Mouse (Mus musculus): ENCODE measurements at regions not wholly inside any gene's neighbourhood (a gene's known extent, or its start where the extent isn't known, plus 50 kb on each side); places are given as distances from the start of the nearest gene placed in this dataset.

DNA sequence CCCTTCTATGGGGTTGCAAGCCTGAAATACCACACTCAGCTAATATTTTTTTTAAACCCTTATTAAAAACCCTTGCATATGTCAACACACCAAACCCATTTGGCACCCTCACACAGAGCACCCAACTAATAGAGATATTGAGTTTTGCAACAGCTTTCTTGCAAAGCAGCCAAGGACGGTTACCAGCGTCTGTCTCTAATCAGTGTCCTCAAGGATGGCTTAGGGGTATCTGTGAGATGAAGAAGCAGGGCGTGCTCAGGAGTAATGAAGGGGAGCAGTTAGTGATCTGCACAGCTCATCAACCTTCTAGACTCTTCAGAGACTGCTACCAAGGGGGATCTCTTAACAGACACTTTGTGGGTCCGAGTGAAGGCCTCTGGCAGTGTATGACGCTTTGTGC lies 65.0 kb upstream of the Dapk1 start:
- Histone ChIP-seq H3K79me2 (ENCODE audit: control insufficient read depth, insufficient read depth) (no peaks in the 10 kb centered on the region), H3ac (ENCODE audit: control insufficient read depth, insufficient read length) (no peak overlapping the region), H3K4me2 (ENCODE audit: low read depth) (no peak overlapping the region), H3K36me3 (ENCODE audit: control insufficient read depth, insufficient read depth) (no peaks in the 10 kb centered on the region), H3K27me3 (ENCODE audit: control insufficient read depth, insufficient read depth, insufficient read length) (peaks cover 15% of the 10 kb centered on the region), H3K4me3 (no peak overlapping the region)
- no peak for TF ChIP-seq CEBPB (IDR thresholded peaks at IDR 0.05; ENCODE audit: insufficient read depth, poor library complexity, severe bottlenecking)
- no peak for TF ChIP-seq POLR2AphosphoS2 (IDR thresholded peaks at IDR 0.05; ENCODE audit: insufficient read length, low read depth)
- no peak for TF ChIP-seq USF1 (IDR thresholded peaks at IDR 0.05; ENCODE audit: low read depth)
- TF ChIP-seq MYOG (IDR thresholded peaks at IDR 0.05; ENCODE audit: control insufficient read depth in 1 of 3, insufficient read depth in 1 of 3, insufficient read length in 2 of 3, low read depth in 2 of 3) = no peak
- no peak for TF ChIP-seq REST (IDR thresholded peaks at IDR 0.05; ENCODE audit: insufficient read depth, insufficient read length)
- no peak for TF ChIP-seq POLR2A (IDR thresholded peaks at IDR 0.05; ENCODE audit: insufficient read length, low read depth)

DNA sequence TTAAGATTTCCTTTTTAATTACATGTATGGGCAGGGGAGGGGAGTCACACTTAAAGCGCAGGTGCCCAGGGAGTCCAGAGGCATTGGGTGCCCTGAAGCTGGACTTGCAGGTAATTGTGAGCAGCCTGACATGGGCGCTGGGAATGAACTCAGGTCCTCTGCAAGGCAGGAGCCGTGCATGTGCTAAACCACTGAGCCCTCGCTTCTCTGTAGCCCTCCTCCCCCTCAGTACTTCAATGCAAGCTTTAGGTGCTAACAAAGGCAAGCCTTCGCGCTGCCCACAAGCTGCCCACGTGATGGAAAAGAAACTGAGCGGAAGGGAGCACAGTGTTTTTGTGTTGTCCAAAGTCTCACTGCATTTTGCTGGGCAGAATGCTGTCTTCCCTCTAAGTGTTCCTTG lies 63.6 kb upstream of the Dapk1 start:
- TF ChIP-seq MYOD1 (IDR thresholded peaks at IDR 0.05; ENCODE audit: control insufficient read depth in 1 of 3, insufficient read length in 2 of 3, low read depth in 2 of 3) (no peak), CEBPB (IDR thresholded peaks at IDR 0.05; ENCODE audit: insufficient read depth, poor library complexity, severe bottlenecking) (no peak), TCF3 (IDR thresholded peaks at IDR 0.05; ENCODE audit: insufficient read length, low read depth) (no peak), MAX (IDR thresholded peaks at IDR 0.05; ENCODE audit: low read depth) (no peak), REST (IDR thresholded peaks at IDR 0.05; ENCODE audit: insufficient read depth, insufficient read length) (no peak), USF1 (IDR thresholded peaks at IDR 0.05; ENCODE audit: low read depth) (no peak), POLR2A (IDR thresholded peaks at IDR 0.05; ENCODE audit: insufficient read length, low read depth) (no peak)
- Histone ChIP-seq H3K79me2 (ENCODE audit: control insufficient read depth, insufficient read depth) (no peaks in the 10 kb centered on the region), H3K4me2 (ENCODE audit: low read depth) (no peak overlapping the region), H3K27me3 (ENCODE audit: control insufficient read depth, insufficient read depth, insufficient read length) (peaks cover 4% of the 10 kb centered on the region), H3ac (ENCODE audit: control insufficient read depth, insufficient read length) (no peak overlapping the region), H3K4me3 (no peak overlapping the region), H3K36me3 (ENCODE audit: control insufficient read depth, insufficient read depth) (no peaks in the 10 kb centered on the region)

DNA sequence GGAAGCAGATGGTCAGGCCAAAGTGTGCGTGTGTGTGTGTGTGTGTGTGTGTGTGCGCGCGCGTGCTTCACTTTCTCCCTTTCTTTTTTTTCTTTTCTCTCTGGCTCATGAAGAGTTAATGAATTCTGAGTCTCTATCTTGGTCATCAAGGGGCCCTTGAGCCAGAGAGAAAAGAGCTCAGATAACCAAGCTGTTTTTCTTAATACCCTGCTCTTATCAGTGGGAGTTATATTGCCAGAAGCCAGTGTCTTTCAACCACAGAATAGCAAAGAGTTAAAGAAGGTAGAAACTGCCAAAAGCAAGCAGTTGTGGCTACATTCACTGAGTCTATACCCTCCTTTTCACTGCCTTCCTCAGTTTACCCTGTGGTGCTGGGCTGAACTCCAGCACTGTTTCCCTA lies 60.6 kb upstream of the Dapk1 start:
- H3K4me3 ChIP-seq = no peak overlapping the region
- no peaks in the 10 kb centered on the region for H3K79me2 ChIP-seq (ENCODE audit: control insufficient read depth, insufficient read depth)
- TF ChIP-seq TCF3 (IDR thresholded peaks at IDR 0.05; ENCODE audit: insufficient read length, low read depth) (no peak), POLR2AphosphoS2 (IDR thresholded peaks at IDR 0.05; ENCODE audit: insufficient read length, low read depth) (no peak), MYOD1 (IDR thresholded peaks at IDR 0.05; ENCODE audit: control insufficient read depth in 1 of 3, insufficient read length in 2 of 3, low read depth in 2 of 3) (no peak), USF1 (IDR thresholded peaks at IDR 0.05; ENCODE audit: low read depth) (no peak), POLR2A (IDR thresholded peaks at IDR 0.05; ENCODE audit: insufficient read length, low read depth) (no peak), E2F4 (IDR thresholded peaks at IDR 0.05; ENCODE audit: insufficient read depth) (no peak), TCF12 (IDR thresholded peaks at IDR 0.05; ENCODE audit: insufficient read depth, poor library complexity, severe bottlenecking) (no peak), MAX (IDR thresholded peaks at IDR 0.05; ENCODE audit: low read depth) (no peak), REST (IDR thresholded peaks at IDR 0.05; ENCODE audit: insufficient read depth, insufficient read length) (no peak), MYOG (IDR thresholded peaks at IDR 0.05; ENCODE audit: control insufficient read depth in 1 of 3, insufficient read depth in 1 of 3, insufficient read length in 2 of 3, low read depth in 2 of 3) (no peak), CEBPB (IDR thresholded peaks at IDR 0.05; ENCODE audit: insufficient read depth, poor library complexity, severe bottlenecking) (no peak), SRF (IDR thresholded peaks at IDR 0.05; ENCODE audit: control insufficient read depth, insufficient read length, low read depth) (no peak)
- peaks cover 4% of the 10 kb centered on the region for H3K27me3 ChIP-seq (ENCODE audit: control insufficient read depth, insufficient read depth, insufficient read length)
- no peak overlapping the region for H3ac ChIP-seq (ENCODE audit: control insufficient read depth, insufficient read length)
- H3K4me2 ChIP-seq (ENCODE audit: low read depth) = no peak overlapping the region
- H3K36me3 ChIP-seq (ENCODE audit: control insufficient read depth, insufficient read depth) = no peaks in the 10 kb centered on the region

DNA sequence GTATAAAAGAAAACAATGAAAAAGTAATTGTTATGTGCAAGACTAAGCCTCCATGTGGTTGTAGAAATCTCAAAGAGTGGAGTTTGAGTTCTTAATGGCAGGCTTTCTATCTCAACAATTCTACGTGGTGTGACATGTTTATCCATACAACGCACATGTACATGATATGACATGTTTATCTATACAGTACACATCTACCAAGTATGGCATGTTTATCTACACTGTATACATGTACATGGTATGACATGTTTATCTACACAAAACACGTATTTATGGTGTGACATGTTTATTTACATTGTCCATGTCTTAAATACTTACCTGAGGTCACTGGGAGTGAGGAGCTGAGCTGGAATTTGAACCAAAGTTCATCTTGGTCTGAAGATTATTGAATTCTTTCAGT lies 57.4 kb upstream of the Dapk1 start:
- Histone ChIP-seq H3ac (ENCODE audit: control insufficient read depth, insufficient read length) (no peak overlapping the region), H3K27me3 (ENCODE audit: control insufficient read depth, insufficient read depth, insufficient read length) (no peaks in the 10 kb centered on the region), H3K4me3 (no peak overlapping the region), H3K4me2 (ENCODE audit: low read depth) (no peak overlapping the region), H3K79me2 (ENCODE audit: control insufficient read depth, insufficient read depth) (no peaks in the 10 kb centered on the region), H3K36me3 (ENCODE audit: control insufficient read depth, insufficient read depth) (no peaks in the 10 kb centered on the region)
- no peak for TF ChIP-seq POLR2A (IDR thresholded peaks at IDR 0.05; ENCODE audit: insufficient read length, low read depth)
- TF ChIP-seq TCF12 (IDR thresholded peaks at IDR 0.05; ENCODE audit: insufficient read depth, poor library complexity, severe bottlenecking) = no peak
- TF ChIP-seq TCF3 (IDR thresholded peaks at IDR 0.05; ENCODE audit: insufficient read length, low read depth) = no peak

DNA sequence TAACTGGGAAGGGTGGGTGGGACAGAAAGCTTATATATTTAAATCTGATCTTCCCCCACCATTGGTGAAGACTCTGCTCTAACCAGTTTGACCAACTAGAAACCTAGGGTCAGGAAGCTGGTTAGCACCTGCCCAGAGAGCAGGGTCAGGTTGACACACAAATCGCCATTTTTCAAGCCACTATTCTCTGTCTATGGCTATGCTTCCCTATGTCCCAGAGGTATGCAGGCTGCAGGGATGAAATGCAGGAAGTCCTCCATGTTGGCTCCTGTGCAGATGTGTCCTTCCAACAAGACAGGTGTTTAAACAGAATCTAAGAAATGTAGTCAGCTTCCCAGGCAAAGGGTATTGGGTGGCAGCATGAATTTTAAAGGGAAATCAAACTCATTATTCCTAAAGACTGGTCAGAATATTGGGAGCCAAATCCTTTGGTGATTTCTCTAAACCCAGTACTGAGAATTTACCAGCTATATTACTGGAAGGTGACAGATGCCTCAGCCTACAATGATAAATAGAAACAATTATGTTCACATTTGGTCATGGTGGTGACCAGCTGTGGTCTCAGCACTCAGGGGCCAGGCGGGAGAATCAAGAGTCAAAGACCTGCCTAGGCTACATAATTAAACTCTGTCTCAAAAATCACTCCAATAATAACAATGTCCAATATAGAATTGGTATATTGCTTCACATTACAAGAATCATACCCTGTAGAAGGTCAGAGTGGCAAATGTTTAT lies 55.6 kb upstream of the Dapk1 start:
- no peaks in the 10 kb centered on the region for H3K27me3 ChIP-seq (ENCODE audit: control insufficient read depth, insufficient read depth, insufficient read length)
- H3K4me2 ChIP-seq (ENCODE audit: low read depth) = no peak overlapping the region
- H3K79me2 ChIP-seq (ENCODE audit: control insufficient read depth, insufficient read depth) = no peaks in the 10 kb centered on the region
- H3K36me3 ChIP-seq (ENCODE audit: control insufficient read depth, insufficient read depth) = no peaks in the 10 kb centered on the region
- TF ChIP-seq CEBPB (IDR thresholded peaks at IDR 0.05; ENCODE audit: insufficient read depth, poor library complexity, severe bottlenecking) (no peak), MYOD1 (IDR thresholded peaks at IDR 0.05; ENCODE audit: control insufficient read depth in 1 of 3, insufficient read length in 2 of 3, low read depth in 2 of 3) (no peak), TCF12 (IDR thresholded peaks at IDR 0.05; ENCODE audit: insufficient read depth, poor library complexity, severe bottlenecking) (no peak), E2F4 (IDR thresholded peaks at IDR 0.05; ENCODE audit: insufficient read depth) (no peak), SRF (IDR thresholded peaks at IDR 0.05; ENCODE audit: control insufficient read depth, insufficient read length, low read depth) (no peak), USF1 (IDR thresholded peaks at IDR 0.05; ENCODE audit: low read depth) (no peak), POLR2AphosphoS2 (IDR thresholded peaks at IDR 0.05; ENCODE audit: insufficient read length, low read depth) (no peak), MAX (IDR thresholded peaks at IDR 0.05; ENCODE audit: low read depth) (no peak), POLR2A (IDR thresholded peaks at IDR 0.05; ENCODE audit: insufficient read length, low read depth) (no peak), REST (IDR thresholded peaks at IDR 0.05; ENCODE audit: insufficient read depth, insufficient read length) (no peak), TCF3 (IDR thresholded peaks at IDR 0.05; ENCODE audit: insufficient read length, low read depth) (no peak)
- no peak overlapping the region for H3K4me3 ChIP-seq
- no peak overlapping the region for H3ac ChIP-seq (ENCODE audit: control insufficient read depth, insufficient read length)

All from myocyte (in vitro differentiated cells).